Mouse (Mus musculus): ENCODE results near the gene Jmjd7. TPM values are rescaled to one million over a fixed set of nuclear protein-coding genes. Genes with fewer than 3 reads are reported as not detected.

Gene Jmjd7
- total and polyA plus RNA-seq, 3 experiments: 0.66 to 3.7 (median 3.2) TPM

- H3K36me3 ChIP-seq (replicated peaks): no peaks in the 10 kb centered on the region
- DNase-seq (ENCODE audit: low spot score) (no peak), ATAC-seq (ENCODE audit: extremely low read depth, insufficient number of reproducible peaks, low FRiP score, poor library complexity, severe bottlenecking) (no peak)
- H3K4me3 ChIP-seq (ENCODE audit: low read depth, low read length): no peak overlapping the region
- peaks cover 47% of the 10 kb centered on the region; the same call in 1 of the 2 replicates for H3K27me3 ChIP-seq (ENCODE audit: insufficient read depth, low read length)
- H3K9me3 ChIP-seq (replicated peaks): no peaks in the 10 kb centered on the region
- TF ChIP-seq GATA2 (IDR thresholded peaks at IDR 0.05; ENCODE audit: borderline replicate concordance, low read depth, low read length) (no peak), GATA1 (IDR thresholded peaks at IDR 0.05; ENCODE audit: borderline replicate concordance, low read length) (no peak), CTCF (IDR thresholded peaks at IDR 0.05; ENCODE audit: low read depth, low read length) (no peak), POLR2AphosphoS5 (IDR thresholded peaks at IDR 0.05; ENCODE audit: insufficient replicate concordance, low read depth, low read length) (no peak), TAL1 (conservative IDR thresholded peaks at IDR 0.05; ENCODE audit: low read depth, low read length) (no peak)
- no peaks in the 10 kb centered on the region; the same call in 1 of the 2 replicates for H3K4me1 ChIP-seq (ENCODE audit: insufficient read depth, low read depth, low read length)
Observed at GRCm38 (mm10) chr2:120049632-120050274, 22.5 kb downstream of the Jmjd7 start.

- no peaks in the 10 kb centered on the region for H3K36me3 ChIP-seq (replicated peaks)
- DNase-seq (ENCODE audit: low spot score) (no peak), ATAC-seq (ENCODE audit: extremely low read depth, insufficient number of reproducible peaks, low FRiP score, poor library complexity, severe bottlenecking) (no peak)
- TF ChIP-seq GATA1 (IDR thresholded peaks at IDR 0.05; ENCODE audit: borderline replicate concordance, low read length) (no peak), TAL1 (conservative IDR thresholded peaks at IDR 0.05; ENCODE audit: low read depth, low read length) (no peak), POLR2AphosphoS5 (IDR thresholded peaks at IDR 0.05; ENCODE audit: insufficient replicate concordance, low read depth, low read length) (no peak), GATA2 (IDR thresholded peaks at IDR 0.05; ENCODE audit: borderline replicate concordance, low read depth, low read length) (no peak), CTCF (IDR thresholded peaks at IDR 0.05; ENCODE audit: low read depth, low read length) (no peak)
- no peak overlapping the region for H3K4me3 ChIP-seq (ENCODE audit: low read depth, low read length)
- no peaks in the 10 kb centered on the region; the same call in 1 of the 2 replicates for H3K4me1 ChIP-seq (ENCODE audit: insufficient read depth, low read depth, low read length)
- peaks cover 51% of the 10 kb centered on the region; the same call in 1 of the 2 replicates for H3K27me3 ChIP-seq (ENCODE audit: insufficient read depth, low read length)
- H3K9me3 ChIP-seq (replicated peaks): no peaks in the 10 kb centered on the region
Observed at GRCm38 (mm10) chr2:120051405-120051804, 24.1 kb downstream of the Jmjd7 start.

GRCm38 (mm10) chr2:120054771-120055552 is 27.7 kb downstream of the Jmjd7 start:
- no peak overlapping the region for H3K4me3 ChIP-seq (ENCODE audit: low read depth, low read length)
- no peaks in the 10 kb centered on the region for H3K36me3 ChIP-seq (replicated peaks)
- ATAC-seq (ENCODE audit: extremely low read depth, insufficient number of reproducible peaks, low FRiP score, poor library complexity, severe bottlenecking): no peak
- H3K27me3 ChIP-seq (ENCODE audit: insufficient read depth, low read length): peaks cover 51% of the 10 kb centered on the region
- H3K9me3 ChIP-seq (replicated peaks): no peaks in the 10 kb centered on the region
- TF ChIP-seq GATA1 (IDR thresholded peaks at IDR 0.05; ENCODE audit: borderline replicate concordance, low read length) (no peak), CTCF (IDR thresholded peaks at IDR 0.05; ENCODE audit: low read depth, low read length) (no peak), GATA2 (IDR thresholded peaks at IDR 0.05; ENCODE audit: borderline replicate concordance, low read depth, low read length) (no peak), POLR2AphosphoS5 (IDR thresholded peaks at IDR 0.05; ENCODE audit: insufficient replicate concordance, low read depth, low read length) (no peak), TAL1 (conservative IDR thresholded peaks at IDR 0.05; ENCODE audit: low read depth, low read length) (no peak)
- no peaks in the 10 kb centered on the region; the same call in 1 of the 2 replicates for H3K4me1 ChIP-seq (ENCODE audit: insufficient read depth, low read depth, low read length)
- DNase-seq (ENCODE audit: low spot score): no peak

DNA sequence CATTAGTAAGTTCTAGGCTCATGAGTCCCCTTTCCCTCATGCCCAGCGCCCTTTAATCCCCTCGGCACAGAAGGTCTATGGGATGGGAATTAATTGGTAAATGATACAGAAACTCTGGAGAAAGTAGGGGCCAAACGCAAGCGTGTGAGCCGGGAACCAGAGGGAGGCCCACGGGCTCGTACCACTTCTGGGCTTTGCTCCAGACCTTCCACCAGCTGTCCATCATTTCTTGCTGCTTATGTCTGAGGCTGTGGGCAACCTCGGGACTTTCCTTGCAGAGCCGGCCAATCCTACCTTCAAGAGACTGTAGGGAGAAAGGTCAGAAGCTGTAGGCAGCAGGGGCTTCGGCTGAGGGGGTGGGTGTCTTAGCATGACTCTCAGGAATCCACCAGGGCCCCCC is 28.6 kb downstream of the Jmjd7 start:
- Histone ChIP-seq H3K9me3 (replicated peaks) (no peaks in the 10 kb centered on the region), H3K4me3 (ENCODE audit: low read depth, low read length) (no peak overlapping the region), H3K36me3 (replicated peaks) (no peaks in the 10 kb centered on the region), H3K27me3 (ENCODE audit: insufficient read depth, low read length) (peaks cover 55% of the 10 kb centered on the region), H3K4me1 (ENCODE audit: insufficient read depth, low read depth, low read length) (no peaks in the 10 kb centered on the region; the same call in 1 of the 2 replicates)
- TF ChIP-seq CTCF (IDR thresholded peaks at IDR 0.05; ENCODE audit: low read depth, low read length): no peak
- no peak for TF ChIP-seq TAL1 (conservative IDR thresholded peaks at IDR 0.05; ENCODE audit: low read depth, low read length)
- no peak for TF ChIP-seq POLR2AphosphoS5 (IDR thresholded peaks at IDR 0.05; ENCODE audit: insufficient replicate concordance, low read depth, low read length)
- TF ChIP-seq GATA1 (IDR thresholded peaks at IDR 0.05; ENCODE audit: borderline replicate concordance, low read length): no peak
- DNase-seq (ENCODE audit: low spot score): no peak
- no peak for ATAC-seq (ENCODE audit: extremely low read depth, insufficient number of reproducible peaks, low FRiP score, poor library complexity, severe bottlenecking)

DNA sequence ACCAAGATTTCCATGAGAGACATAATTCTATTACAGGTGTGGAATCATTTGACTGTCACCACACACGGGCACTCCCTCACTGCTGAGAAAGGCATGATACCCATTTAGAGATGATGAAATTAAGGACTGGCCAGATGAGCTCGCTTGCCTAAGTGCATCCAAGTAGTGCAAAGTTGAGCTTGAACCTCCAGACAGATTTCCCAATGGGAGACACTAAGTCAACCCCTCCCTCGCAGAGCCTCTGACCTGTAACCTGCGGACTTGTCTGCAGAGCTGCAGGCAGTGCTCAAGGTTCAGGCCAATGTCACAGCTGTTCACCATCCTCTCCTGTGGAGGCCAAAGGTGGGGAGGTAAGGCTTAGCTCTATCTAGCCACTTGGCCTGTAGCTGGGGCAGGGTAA is 31.5 kb downstream of the Jmjd7 start:
- Histone ChIP-seq H3K4me3 (ENCODE audit: low read depth, low read length) (no peak overlapping the region), H3K27me3 (ENCODE audit: insufficient read depth, low read length) (peaks cover 69% of the 10 kb centered on the region), H3K9me3 (replicated peaks) (no peaks in the 10 kb centered on the region), H3K4me1 (ENCODE audit: insufficient read depth, low read depth, low read length) (no peaks in the 10 kb centered on the region), H3K36me3 (replicated peaks) (no peaks in the 10 kb centered on the region)
- ATAC-seq (ENCODE audit: extremely low read depth, insufficient number of reproducible peaks, low FRiP score, poor library complexity, severe bottlenecking) (no peak), DNase-seq (ENCODE audit: low spot score) (no peak)
- no peak for TF ChIP-seq CTCF (IDR thresholded peaks at IDR 0.05; ENCODE audit: low read depth, low read length)
- TF ChIP-seq GATA2 (IDR thresholded peaks at IDR 0.05; ENCODE audit: borderline replicate concordance, low read depth, low read length): no peak
- no peak for TF ChIP-seq POLR2AphosphoS5 (IDR thresholded peaks at IDR 0.05; ENCODE audit: insufficient replicate concordance, low read depth, low read length)
- TF ChIP-seq GATA1 (IDR thresholded peaks at IDR 0.05; ENCODE audit: borderline replicate concordance, low read length): no peak
- no peak for TF ChIP-seq TAL1 (conservative IDR thresholded peaks at IDR 0.05; ENCODE audit: low read depth, low read length)

- DNase-seq (ENCODE audit: low spot score) (no peak), ATAC-seq (ENCODE audit: extremely low read depth, insufficient number of reproducible peaks, low FRiP score, poor library complexity, severe bottlenecking) (no peak)
- TF ChIP-seq GATA1 (IDR thresholded peaks at IDR 0.05; ENCODE audit: borderline replicate concordance, low read length): no peak
- no peak for TF ChIP-seq GATA2 (IDR thresholded peaks at IDR 0.05; ENCODE audit: borderline replicate concordance, low read depth, low read length)
- no peak for TF ChIP-seq CTCF (IDR thresholded peaks at IDR 0.05; ENCODE audit: low read depth, low read length)
- no peak for TF ChIP-seq TAL1 (conservative IDR thresholded peaks at IDR 0.05; ENCODE audit: low read depth, low read length)
- TF ChIP-seq POLR2AphosphoS5 (IDR thresholded peaks at IDR 0.05; ENCODE audit: insufficient replicate concordance, low read depth, low read length): no peak
- Histone ChIP-seq H3K4me1 (ENCODE audit: insufficient read depth, low read depth, low read length) (no peaks in the 10 kb centered on the region), H3K4me3 (ENCODE audit: low read depth, low read length) (no peak overlapping the region), H3K9me3 (replicated peaks) (no peaks in the 10 kb centered on the region), H3K36me3 (replicated peaks) (no peaks in the 10 kb centered on the region), H3K27me3 (ENCODE audit: insufficient read depth, low read length) (peaks cover 66% of the 10 kb centered on the region)
Observed at GRCm38 (mm10) chr2:120059466-120059865, 32.2 kb downstream of the Jmjd7 start.
